Mouse (Mus musculus) forebrain, embryonic 12.5 days (tissue): Measurements from ENCODE around the gene Dner. TPM values are rescaled to one million over a fixed set of nuclear protein-coding genes. Genes with fewer than 3 reads are reported as not detected.

Experiments used
- ATAC-seq: fragments of 200-750 bp; cut with Nextera tagmentation; 2 replicates; pipeline ENCODE4 v1.8.0; 2017; ENCODE audit warnings: moderate TSS enrichment; ENCODE audit not compliant: low FRiP score
- H3K27ac ChIP-seq: fragments of 300-500 bp; sonication (generic); 2 replicates; pipeline ENCODE4 v1.5.1; 2016; ENCODE audit warnings: mild to moderate bottlenecking
- H3K27me3 ChIP-seq: fragments of 300-500 bp; sonication (generic); 2 replicates; pipeline ENCODE4 v1.6.1; 2016; ENCODE audit warnings: mild to moderate bottlenecking
- H3K36me3 ChIP-seq: fragments of 300-500 bp; sonication (generic); replicated peaks from 2 replicates; pipeline ENCODE4 v1.6.1; 2016; ENCODE audit warnings: mild to moderate bottlenecking
- H3K4me1 ChIP-seq: fragments of 300-500 bp; sonication (generic); 2 replicates; pipeline ENCODE4 v1.6.1; 2016
- H3K4me2 ChIP-seq: fragments of 300-500 bp; sonication (generic); 2 replicates; pipeline ENCODE4 v1.6.1; 2016; ENCODE audit warnings: mild to moderate bottlenecking, moderate library complexity
- H3K4me3 ChIP-seq: fragments of 300-500 bp; sonication (generic); replicated peaks from 2 replicates; pipeline ENCODE4 v1.5.1; 2016; ENCODE audit warnings: mild to moderate bottlenecking
- H3K9ac ChIP-seq: fragments of 300-500 bp; sonication (generic); 2 replicates; pipeline ENCODE4 v1.6.1; 2016; ENCODE audit warnings: mild to moderate bottlenecking
- H3K9me3 ChIP-seq: fragments of 300-500 bp; sonication (generic); 2 replicates; pipeline ENCODE4 v1.6.1; 2016
- WGBS: fragments of 180-500 bp; shearing (Covaris S2); methylation state at CpG from one replicate; pipeline ENCODE4 v1.1.7; 2016; 5-methylcytosine and 5-hydroxymethylcytosine counted together
- polyA plus RNA-seq: library from polyadenylated mRNA; unstranded; fragments of >200 nt; fragmentation: Nextera tagmentation; extraction: Ambion mirVana; gene quantifications from 2 replicates; pipeline ENCODE4 v1.2.1, GENCODE M21; 2016

Dner gene
- polyA plus RNA-seq, 1 experiment from 2014 or later = 69.3 TPM

DNA sequence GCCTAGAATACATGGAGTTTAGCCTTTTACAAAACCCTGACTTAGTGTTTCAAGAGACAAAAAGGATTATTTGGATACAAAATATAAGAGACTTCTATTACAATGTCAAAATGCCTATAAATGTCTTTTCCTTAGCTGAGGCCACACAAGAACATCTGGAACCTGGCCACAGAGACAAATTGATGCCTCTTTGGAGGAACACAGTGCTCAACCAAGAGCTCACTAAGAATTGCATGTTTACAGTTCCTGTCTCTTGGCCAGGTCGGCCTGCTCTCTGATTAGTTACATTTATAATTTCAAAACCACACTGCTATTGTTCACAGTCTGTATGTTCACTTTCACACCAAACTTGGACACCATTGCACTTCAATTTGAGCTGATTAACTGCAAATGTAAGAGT, 187.5 kb downstream of the Dner start:
- no peak overlapping the region for H3K4me2 ChIP-seq
- H3K27me3 ChIP-seq = no peaks in the 10 kb centered on the region
- no peak overlapping the region for H3K4me3 ChIP-seq
- no peaks in the 10 kb centered on the region for H3K9me3 ChIP-seq
- H3K4me1 ChIP-seq = 0 out of 2 replicates have a peak, but pooled peaks cover 4% of the 10 kb centered on the region
- 80% methylated on average over 1 of the region's 1 CpGs for WGBS
- ATAC-seq = no peak
- H3K36me3 ChIP-seq = no peaks in the 10 kb centered on the region
- no peak overlapping the region for H3K9ac ChIP-seq
- no peak overlapping the region for H3K27ac ChIP-seq

- Histone ChIP-seq H3K27me3 (no peaks in the 10 kb centered on the region), H3K27ac (no peak overlapping the region), H3K9ac (no peak overlapping the region), H3K4me3 (no peak overlapping the region), H3K36me3 (no peaks in the 10 kb centered on the region), H3K9me3 (no peaks in the 10 kb centered on the region), H3K4me1 (0 out of 2 replicates have a peak, but pooled peaks cover 4% of the 10 kb centered on the region), H3K4me2 (no peak overlapping the region)
- no peak for ATAC-seq
These were observed 188.5 kb downstream of the Dner start for GRCm38 (mm10) chr1:84507568-84507967.

DNA sequence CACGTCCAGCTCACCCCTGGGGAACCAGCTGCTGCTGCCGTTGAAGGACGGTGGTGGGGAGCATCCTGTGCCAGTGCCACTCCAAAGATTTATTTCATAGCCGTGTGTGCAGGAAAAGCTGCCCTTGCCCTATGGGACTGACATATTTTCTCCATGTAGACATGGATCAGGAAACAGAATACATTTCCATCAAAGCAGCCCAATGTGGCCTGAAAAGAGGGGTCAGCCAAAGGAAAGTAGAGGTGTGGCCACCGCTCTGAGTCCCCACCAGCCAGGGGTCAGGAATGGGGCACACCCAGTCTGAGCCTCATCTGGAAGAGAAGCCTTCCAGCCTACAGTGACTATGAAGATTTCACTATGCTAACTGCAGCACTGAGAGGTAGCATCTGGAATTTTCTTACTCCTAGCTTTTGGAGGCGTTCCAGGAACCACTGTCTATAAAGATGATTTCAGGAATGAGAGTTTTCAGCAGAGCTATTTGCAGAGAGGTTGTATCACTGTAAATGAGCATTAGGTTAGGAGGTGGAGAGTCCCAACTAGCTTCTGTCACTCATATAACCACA, 189.0 kb downstream of the Dner start:
- no peak overlapping the region for H3K9ac ChIP-seq
- no peak overlapping the region for H3K4me3 ChIP-seq
- 0 out of 2 replicates have a peak, but pooled peaks cover 4% of the 10 kb centered on the region for H3K4me1 ChIP-seq
- no peaks in the 10 kb centered on the region for H3K36me3 ChIP-seq
- ATAC-seq = no peak
- H3K27ac ChIP-seq = no peak overlapping the region
- 75% methylated on average over 6 of the region's 6 CpGs for WGBS
- H3K4me2 ChIP-seq = no peak overlapping the region
- no peaks in the 10 kb centered on the region for H3K27me3 ChIP-seq
- H3K9me3 ChIP-seq = no peaks in the 10 kb centered on the region

DNA sequence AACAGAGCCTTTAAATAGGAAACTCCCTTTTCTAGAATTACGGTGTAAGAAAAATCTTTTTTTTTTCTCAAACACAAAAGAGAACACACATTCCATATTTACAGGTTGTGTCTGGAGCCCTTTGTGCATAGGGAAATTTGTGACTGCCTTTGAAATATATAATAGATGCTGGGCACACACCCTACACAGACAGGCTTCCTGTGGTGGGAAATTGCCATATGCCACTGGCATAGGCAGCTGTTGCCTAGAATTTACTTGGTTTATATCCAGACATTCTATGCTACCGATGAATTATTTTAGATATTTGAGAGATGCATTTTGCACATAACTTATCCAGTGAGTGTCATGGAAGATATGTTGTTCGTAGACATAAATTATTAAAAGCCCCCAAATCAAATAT, 195.3 kb downstream of the Dner start:
- Histone ChIP-seq H3K4me2 (no peak overlapping the region), H3K4me1 (no peaks in the 10 kb centered on the region), H3K9me3 (no peaks in the 10 kb centered on the region), H3K27ac (no peak overlapping the region), H3K4me3 (no peak overlapping the region), H3K27me3 (no peaks in the 10 kb centered on the region), H3K9ac (no peak overlapping the region), H3K36me3 (no peaks in the 10 kb centered on the region)
- no peak for ATAC-seq
- 94% methylated on average over 3 of the region's 3 CpGs for WGBS

- WGBS = 86% methylated on average over 6 of the region's 6 CpGs
- ATAC-seq = no peak
- H3K27ac ChIP-seq = no peak overlapping the region
These were observed 204.3 kb downstream of the Dner start for GRCm38 (mm10) chr1:84491732-84492131.

GRCm38 (mm10) chr1:84488546-84488945, 207.5 kb downstream of the Dner start:
- Histone ChIP-seq H3K9me3 (no peaks in the 10 kb centered on the region), H3K4me3 (no peak overlapping the region), H3K9ac (no peak overlapping the region), H3K27ac (no peak overlapping the region), H3K4me2 (no peak overlapping the region), H3K4me1 (0 out of 2 replicates have a peak, but pooled peaks cover 2% of the 10 kb centered on the region), H3K36me3 (no peaks in the 10 kb centered on the region), H3K27me3 (no peaks in the 10 kb centered on the region)
- 93% methylated on average over 1 of the region's 1 CpGs for WGBS
- ATAC-seq = no peak

More at GRCm38 (mm10) chr1:84491732-84492131, 204.3 kb downstream of the Dner start:
- no peak overlapping the region for H3K4me3 ChIP-seq
- H3K9me3 ChIP-seq = no peaks in the 10 kb centered on the region
- H3K27me3 ChIP-seq = no peaks in the 10 kb centered on the region
- no peak overlapping the region for H3K4me2 ChIP-seq
- no peaks in the 10 kb centered on the region for H3K4me1 ChIP-seq
- no peaks in the 10 kb centered on the region for H3K36me3 ChIP-seq
- no peak overlapping the region for H3K9ac ChIP-seq

DNA sequence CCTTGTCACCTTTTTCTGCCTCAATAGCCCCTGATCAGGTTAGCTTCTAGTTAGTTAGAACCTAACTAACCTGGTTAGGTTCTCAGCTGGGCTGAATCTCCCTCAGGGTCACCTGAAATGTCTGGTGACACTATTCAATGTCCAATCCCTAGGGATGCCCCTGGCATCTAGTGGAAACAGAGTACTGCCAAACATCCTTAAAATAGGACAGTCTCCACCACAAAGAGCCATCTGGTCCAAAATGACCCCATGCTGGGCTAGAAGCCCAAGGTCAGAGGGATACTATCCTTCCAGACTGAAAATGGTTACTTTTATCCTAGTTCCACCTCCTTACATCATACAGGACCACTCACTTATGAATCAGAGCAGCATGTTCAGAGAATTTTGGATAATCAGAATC, 211.0 kb downstream of the Dner start:
- Histone ChIP-seq H3K36me3 (no peaks in the 10 kb centered on the region), H3K4me3 (no peak overlapping the region), H3K4me2 (no peak overlapping the region), H3K9ac (no peak overlapping the region), H3K27me3 (no peaks in the 10 kb centered on the region), H3K27ac (no peak overlapping the region), H3K4me1 (0 out of 2 replicates have a peak, but pooled peaks cover 2% of the 10 kb centered on the region), H3K9me3 (no peaks in the 10 kb centered on the region)
- no peak for ATAC-seq

- 0 out of 2 replicates have a peak, but pooled peaks cover 2% of the 10 kb centered on the region for H3K4me1 ChIP-seq
- no peak overlapping the region for H3K9ac ChIP-seq
- no peak overlapping the region for H3K27ac ChIP-seq
- no peak overlapping the region for H3K4me2 ChIP-seq
- no peaks in the 10 kb centered on the region for H3K27me3 ChIP-seq
- no peak overlapping the region for H3K4me3 ChIP-seq
- no peaks in the 10 kb centered on the region for H3K9me3 ChIP-seq
- no peaks in the 10 kb centered on the region for H3K36me3 ChIP-seq
- ATAC-seq = no peak
- WGBS = 86% methylated on average over 3 of the region's 3 CpGs
These were observed 211.4 kb downstream of the Dner start for GRCm38 (mm10) chr1:84484577-84484976.

DNA sequence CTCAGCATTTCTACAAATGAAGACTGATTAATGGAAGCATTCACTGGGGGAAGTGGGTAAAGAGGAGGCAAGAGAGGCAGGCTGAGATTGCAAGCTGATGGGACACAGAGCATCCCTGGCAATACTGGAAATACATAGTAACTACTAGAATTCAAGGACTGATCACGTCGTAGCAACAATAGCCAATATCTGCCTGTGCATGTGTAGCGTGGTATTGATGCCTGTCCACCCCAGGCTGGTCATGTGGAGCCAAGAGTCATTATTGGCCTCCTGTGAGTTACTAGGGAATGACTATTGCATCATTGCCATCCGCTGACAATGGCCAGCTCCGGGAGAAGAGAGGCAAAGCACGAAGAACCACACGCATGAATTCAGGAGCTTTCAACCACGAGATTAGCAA, 216.0 kb downstream of the Dner start:
- H3K9ac ChIP-seq = no peak overlapping the region
- no peak overlapping the region for H3K4me2 ChIP-seq
- H3K27ac ChIP-seq = no peak overlapping the region
- H3K36me3 ChIP-seq = no peaks in the 10 kb centered on the region
- 92% methylated on average over 8 of the region's 8 CpGs for WGBS
- no peaks in the 10 kb centered on the region for H3K9me3 ChIP-seq
- no peaks in the 10 kb centered on the region for H3K4me1 ChIP-seq
- no peak for ATAC-seq
- H3K4me3 ChIP-seq = no peak overlapping the region
- H3K27me3 ChIP-seq = no peaks in the 10 kb centered on the region

DNA sequence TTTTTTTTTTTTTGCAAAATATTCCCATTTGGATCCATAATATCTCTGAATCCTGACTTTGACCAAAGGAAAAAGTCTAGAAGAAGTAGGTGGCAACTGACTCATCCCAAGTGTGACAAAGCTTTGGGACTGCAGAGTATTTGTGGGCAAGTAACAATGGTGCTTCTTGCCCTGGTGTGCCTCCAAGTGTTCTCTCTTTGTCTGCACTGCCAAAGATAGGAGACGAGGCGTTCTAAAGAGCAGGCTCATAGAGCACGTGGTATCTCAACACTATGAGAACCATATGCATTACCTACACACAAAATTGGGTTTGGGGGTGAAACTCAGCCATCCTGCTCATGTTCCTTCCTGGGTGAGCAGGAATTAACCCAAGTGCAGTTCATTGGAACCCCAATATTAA, 221.7 kb downstream of the Dner start:
- Histone ChIP-seq H3K4me1 (no peaks in the 10 kb centered on the region), H3K27me3 (no peaks in the 10 kb centered on the region), H3K4me3 (no peak overlapping the region), H3K27ac (no peak overlapping the region), H3K9ac (no peak overlapping the region), H3K9me3 (no peaks in the 10 kb centered on the region), H3K4me2 (no peak overlapping the region), H3K36me3 (no peaks in the 10 kb centered on the region)
- ATAC-seq = no peak
- WGBS = 81% methylated on average over 3 of the region's 3 CpGs

- H3K27me3 ChIP-seq = no peaks in the 10 kb centered on the region
- H3K36me3 ChIP-seq = no peaks in the 10 kb centered on the region
- H3K27ac ChIP-seq = no peak overlapping the region
- H3K4me3 ChIP-seq = no peak overlapping the region
- no peak for ATAC-seq
- 91% methylated on average over 2 of the region's 2 CpGs for WGBS
- no peak overlapping the region for H3K4me2 ChIP-seq
- no peaks in the 10 kb centered on the region for H3K4me1 ChIP-seq
- H3K9me3 ChIP-seq = no peaks in the 10 kb centered on the region
- no peak overlapping the region for H3K9ac ChIP-seq
These were observed 223.8 kb downstream of the Dner start for GRCm38 (mm10) chr1:84472260-84472659.

DNA sequence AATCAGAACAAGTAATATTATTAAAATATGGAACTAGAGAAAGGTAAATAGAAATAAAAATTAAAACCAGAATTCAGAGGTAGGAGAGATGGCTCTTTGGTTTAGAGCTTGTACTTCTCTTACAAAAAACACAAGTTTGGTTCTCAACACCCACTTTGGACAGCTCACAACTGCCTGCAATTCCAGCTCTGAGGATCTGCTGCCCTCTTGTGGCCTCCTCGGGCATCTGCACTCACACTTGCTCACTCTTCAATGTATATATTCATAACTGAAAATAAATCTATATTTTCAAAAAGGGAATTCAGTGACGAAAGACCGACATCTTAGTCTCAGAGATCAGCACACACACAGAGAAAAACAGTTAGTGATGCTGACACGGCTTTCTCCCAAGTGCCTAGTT, 225.7 kb downstream of the Dner start:
- no peak overlapping the region for H3K9ac ChIP-seq
- 69% methylated on average over 4 of the region's 4 CpGs for WGBS
- no peaks in the 10 kb centered on the region for H3K36me3 ChIP-seq
- no peaks in the 10 kb centered on the region for H3K9me3 ChIP-seq
- no peak overlapping the region for H3K4me3 ChIP-seq
- H3K27me3 ChIP-seq = no peaks in the 10 kb centered on the region
- no peak for ATAC-seq
- no peaks in the 10 kb centered on the region for H3K4me1 ChIP-seq
- H3K4me2 ChIP-seq = no peak overlapping the region
- no peak overlapping the region for H3K27ac ChIP-seq

DNA sequence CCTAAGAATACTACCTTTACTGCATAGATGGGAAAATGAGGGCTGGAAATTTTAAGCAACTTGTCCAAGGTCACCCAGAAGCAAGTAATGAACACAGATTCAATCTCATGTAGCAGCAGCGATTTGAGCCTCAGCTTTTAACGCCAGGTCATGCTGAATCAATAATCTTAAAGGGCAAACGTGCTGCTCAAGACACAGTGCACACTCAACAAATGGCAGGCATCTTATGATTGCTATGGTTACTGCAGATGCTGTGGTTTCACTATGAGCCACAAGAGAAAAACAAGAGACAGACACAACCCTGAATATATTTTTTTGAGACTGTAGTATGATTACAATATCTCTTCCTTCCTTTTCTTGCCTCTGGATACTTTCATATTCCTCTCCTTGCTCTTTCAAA, 228.4 kb downstream of the Dner start:
- WGBS = 78% methylated on average over 3 of the region's 3 CpGs
- H3K27me3 ChIP-seq = no peaks in the 10 kb centered on the region
- no peak overlapping the region for H3K4me2 ChIP-seq
- H3K36me3 ChIP-seq = no peaks in the 10 kb centered on the region
- H3K9ac ChIP-seq = no peak overlapping the region
- no peaks in the 10 kb centered on the region for H3K9me3 ChIP-seq
- no peak overlapping the region for H3K27ac ChIP-seq
- no peaks in the 10 kb centered on the region for H3K4me1 ChIP-seq
- no peak overlapping the region for H3K4me3 ChIP-seq
- ATAC-seq = peak; percentile 49; the same call in 1 of the 2 replicates
